Mouse (Mus musculus) erythroblast, embryonic 14.5 days (primary cell): ENCODE data around the gene Sema4f.

Source experiments
- GATA1 ChIP-seq: IDR thresholded peaks from 2 replicates; pipeline ENCODE4 v1.6.1; 2012; ENCODE audit warnings: low read length, inconsistent platforms, mixed read lengths
- TAL1 ChIP-seq: IDR thresholded peaks from 3 replicates; pipeline ENCODE4 v1.6.1; 2012; ENCODE audit warnings: low read length, inconsistent platforms, mixed read lengths

GRCm38 (mm10) chr6:82902559-82902958 lies 37.0 kb downstream of the Sema4f start:
- TF ChIP-seq GATA1 (no peak), TAL1 (no peak)
